Mouse (Mus musculus): ENCODE data around the gene Tk1. TPM values are rescaled to one million over a fixed set of nuclear protein-coding genes. Genes with fewer than 3 reads are reported as not detected.
"Not testable (repeated sequence)": the region's sequence is repeated elsewhere in the genome, so short reads cannot be mapped to it uniquely, and the experiment has no call there.

Tk1 gene
- polyA plus RNA-seq, 1 experiment from 2014 or later: 150 TPM

GRCm38 (mm10) chr11:117799174-117799573 is 26.7 kb downstream of the Tk1 start:
- Histone ChIP-seq H3K4me1 (peaks cover 6% of the 10 kb centered on the region), H3K4me3 (no peak overlapping the region), H3K27me3 (no peaks in the 10 kb centered on the region), H3K27ac (no peak overlapping the region), H3K9ac (no peak overlapping the region), H3K9me3 (peaks cover 5% of the 10 kb centered on the region; the same call in 1 of the 2 replicates), H3K36me3 (no peaks in the 10 kb centered on the region), H3K4me2 (no peak overlapping the region)
- no peak for ATAC-seq (ENCODE audit: insufficient number of reproducible peaks, insufficient read depth, low FRiP score, low TSS enrichment, low read depth)
- 69% methylated on average over 5 of the region's 5 CpGs for WGBS

GRCm38 (mm10) chr11:117798160-117798541 is 27.7 kb downstream of the Tk1 start:
- WGBS: 44% methylated on average over 2 of the region's 2 CpGs
- H3K9me3 ChIP-seq: peaks cover 5% of the 10 kb centered on the region; the same call in 1 of the 2 replicates
- 0 out of 2 replicates have a peak, but pooled peaks have one; percentile 23 for ATAC-seq (ENCODE audit: insufficient number of reproducible peaks, insufficient read depth, low FRiP score, low TSS enrichment, low read depth)

GRCm38 (mm10) chr11:117797511-117798159 is 28.3 kb downstream of the Tk1 start, which contains the start of gene 6030468B19Rik:
Gene 6030468B19Rik, plus strand, starts transcription at chr11:117797660.
- H3K27me3 ChIP-seq: no peaks in the 10 kb centered on the region
- no peaks in the 10 kb centered on the region for H3K36me3 ChIP-seq
- no peak within 1 kb of the TSS for H3K4me2 ChIP-seq
- H3K27ac ChIP-seq: no peak within 1 kb of the TSS
- H3K9me3 ChIP-seq: peaks cover 5% of the 10 kb centered on the region; the same call in 1 of the 2 replicates
- WGBS: 53% methylated on average over 9 of the region's 9 CpGs
- 0 out of 2 replicates have a peak within 1 kb of the TSS, but pooled peaks have one; percentile 37 for H3K9ac ChIP-seq
- no peak within 1 kb of the TSS for H3K4me3 ChIP-seq
- ATAC-seq (ENCODE audit: insufficient number of reproducible peaks, insufficient read depth, low FRiP score, low TSS enrichment, low read depth): no peak
- H3K4me1 ChIP-seq: peaks cover 10% of the 10 kb centered on the region

More at GRCm38 (mm10) chr11:117798160-117798541, 27.7 kb downstream of the Tk1 start:
- Histone ChIP-seq H3K27ac (no peak overlapping the region), H3K36me3 (no peaks in the 10 kb centered on the region), H3K27me3 (no peaks in the 10 kb centered on the region), H3K4me1 (peaks cover 9% of the 10 kb centered on the region), H3K9ac (0 out of 2 replicates have a peak overlapping the region, but pooled peaks have one; percentile 37), H3K4me2 (no peak overlapping the region), H3K4me3 (no peak overlapping the region)

GRCm38 (mm10) chr11:117796954-117797353 is 28.9 kb downstream of the Tk1 start:
- Histone ChIP-seq H3K27me3 (no peaks in the 10 kb centered on the region), H3K36me3 (no peaks in the 10 kb centered on the region), H3K27ac (no peak overlapping the region), H3K9ac (no peak overlapping the region), H3K4me3 (no peak overlapping the region), H3K4me1 (peaks cover 17% of the 10 kb centered on the region), H3K4me2 (no peak overlapping the region), H3K9me3 (peaks cover 5% of the 10 kb centered on the region; the same call in 1 of the 2 replicates)
- WGBS: 37% methylated on average over 5 of the region's 5 CpGs
- ATAC-seq (ENCODE audit: insufficient number of reproducible peaks, insufficient read depth, low FRiP score, low TSS enrichment, low read depth): no peak

GRCm38 (mm10) chr11:117794035-117794551 is 31.8 kb downstream of the Tk1 start:
- Histone ChIP-seq H3K4me3 (no peak overlapping the region), H3K9ac (no peak overlapping the region), H3K36me3 (no peaks in the 10 kb centered on the region), H3K27ac (no peak overlapping the region), H3K9me3 (no peaks in the 10 kb centered on the region), H3K4me1 (peaks cover 25% of the 10 kb centered on the region), H3K4me2 (no peak overlapping the region), H3K27me3 (peaks cover 4% of the 10 kb centered on the region; the same call in 1 of the 2 replicates)
- ATAC-seq (ENCODE audit: insufficient number of reproducible peaks, insufficient read depth, low FRiP score, low TSS enrichment, low read depth): no peak
- WGBS: 50% methylated on average over 4 of the region's 4 CpGs

GRCm38 (mm10) chr11:117792281-117792888 is 33.5 kb downstream of the Tk1 start:
- H3K9ac ChIP-seq: peak overlapping the region; percentile 54; the same call in 1 of the 2 replicates
- 6% methylated on average over 22 of the region's 22 CpGs for WGBS
- H3K27me3 ChIP-seq: peaks cover 4% of the 10 kb centered on the region; the same call in 1 of the 2 replicates
- H3K27ac ChIP-seq: no peak overlapping the region
- H3K36me3 ChIP-seq: no peaks in the 10 kb centered on the region
- no peak for ATAC-seq (ENCODE audit: insufficient number of reproducible peaks, insufficient read depth, low FRiP score, low TSS enrichment, low read depth)
- H3K4me1 ChIP-seq: peaks cover 22% of the 10 kb centered on the region
- H3K4me3 ChIP-seq: peak overlapping the region; percentile 27
- peak overlapping the region; percentile 58 for H3K4me2 ChIP-seq
- H3K9me3 ChIP-seq: no peaks in the 10 kb centered on the region

GRCm38 (mm10) chr11:117791441-117791761 is 34.5 kb downstream of the Tk1 start:
- Histone ChIP-seq H3K4me3 (no peak overlapping the region), H3K36me3 (no peaks in the 10 kb centered on the region), H3K4me2 (no peak overlapping the region), H3K27me3 (peaks cover 4% of the 10 kb centered on the region; the same call in 1 of the 2 replicates), H3K4me1 (peaks cover 22% of the 10 kb centered on the region), H3K9ac (no peak overlapping the region), H3K27ac (no peak overlapping the region), H3K9me3 (no peaks in the 10 kb centered on the region)
- no peak for ATAC-seq (ENCODE audit: insufficient number of reproducible peaks, insufficient read depth, low FRiP score, low TSS enrichment, low read depth)
- 85% methylated on average over 9 of the region's 9 CpGs for WGBS

- no peak for ATAC-seq (ENCODE audit: insufficient number of reproducible peaks, insufficient read depth, low FRiP score, low TSS enrichment, low read depth)
- Histone ChIP-seq H3K36me3 (no peaks in the 10 kb centered on the region), H3K27ac (no peak overlapping the region), H3K27me3 (peaks cover 4% of the 10 kb centered on the region; the same call in 1 of the 2 replicates), H3K9ac (no peak overlapping the region), H3K4me3 (no peak overlapping the region), H3K4me1 (peaks cover 22% of the 10 kb centered on the region), H3K4me2 (peak overlapping the region; percentile 37), H3K9me3 (no peaks in the 10 kb centered on the region)
- 32% methylated on average over 23 of the region's 23 CpGs for WGBS
Measured at GRCm38 (mm10) chr11:117790703-117791440, 35.0 kb downstream of the Tk1 start.

GRCm38 (mm10) chr11:117790286-117790685 is 35.6 kb downstream of the Tk1 start:
- no peaks in the 10 kb centered on the region for H3K36me3 ChIP-seq
- no peaks in the 10 kb centered on the region for H3K9me3 ChIP-seq
- peak overlapping the region; percentile 37 for H3K4me2 ChIP-seq
- H3K27ac ChIP-seq: no peak overlapping the region
- H3K4me1 ChIP-seq: peaks cover 22% of the 10 kb centered on the region
- peak; percentile 17; the same call in 1 of the 2 replicates for ATAC-seq (ENCODE audit: insufficient number of reproducible peaks, insufficient read depth, low FRiP score, low TSS enrichment, low read depth)
- no peak overlapping the region for H3K4me3 ChIP-seq
- WGBS: 4% methylated on average over 14 of the region's 14 CpGs
- H3K27me3 ChIP-seq: peaks cover 4% of the 10 kb centered on the region; the same call in 1 of the 2 replicates
- no peak overlapping the region for H3K9ac ChIP-seq

- H3K27ac ChIP-seq; H3K4me2 ChIP-seq; H3K36me3 ChIP-seq; H3K4me3 ChIP-seq; ATAC-seq (ENCODE audit: insufficient number of reproducible peaks, insufficient read depth, low FRiP score, low TSS enrichment, low read depth); H3K9me3 ChIP-seq; H3K9ac ChIP-seq: not testable (repeated sequence)
- H3K4me1 ChIP-seq: peaks cover 19% of the 10 kb centered on the region
- 78% methylated on average over 7 of the region's 7 CpGs for WGBS
- H3K27me3 ChIP-seq: peaks cover 12% of the 10 kb centered on the region
Measured at GRCm38 (mm10) chr11:117788481-117788880, 37.4 kb downstream of the Tk1 start.

GRCm38 (mm10) chr11:117786294-117786693 is 39.6 kb downstream of the Tk1 start:
- Histone ChIP-seq H3K36me3 (no peaks in the 10 kb centered on the region), H3K4me2 (no peak overlapping the region), H3K9ac (no peak overlapping the region), H3K9me3 (no peaks in the 10 kb centered on the region), H3K27me3 (peaks cover 30% of the 10 kb centered on the region), H3K4me1 (peaks cover 29% of the 10 kb centered on the region), H3K4me3 (no peak overlapping the region), H3K27ac (no peak overlapping the region)
- no peak for ATAC-seq (ENCODE audit: insufficient number of reproducible peaks, insufficient read depth, low FRiP score, low TSS enrichment, low read depth)
- WGBS: 16% methylated on average over 10 of the region's 10 CpGs

Data from embryonic facial prominence, embryonic 13.5 days (tissue).